Mouse (Mus musculus): ENCODE results near the gene Abca6. TPM values are rescaled to one million over a fixed set of nuclear protein-coding genes. Genes with fewer than 3 reads are reported as not detected.

The Abca6 gene
- total RNA-seq, 4 experiments from 2014 or later: 4.0 to 7.5 (median 6.2) TPM

GRCm38 (mm10) chr11:110196561-110197306 lies 54.8 kb downstream of the Abca6 start:
- no peak for DNase-seq (ENCODE audit: low spot score)

GRCm38 (mm10) chr11:110195310-110195709 lies 56.3 kb downstream of the Abca6 start:
- no peak for DNase-seq (ENCODE audit: low spot score)

DNA sequence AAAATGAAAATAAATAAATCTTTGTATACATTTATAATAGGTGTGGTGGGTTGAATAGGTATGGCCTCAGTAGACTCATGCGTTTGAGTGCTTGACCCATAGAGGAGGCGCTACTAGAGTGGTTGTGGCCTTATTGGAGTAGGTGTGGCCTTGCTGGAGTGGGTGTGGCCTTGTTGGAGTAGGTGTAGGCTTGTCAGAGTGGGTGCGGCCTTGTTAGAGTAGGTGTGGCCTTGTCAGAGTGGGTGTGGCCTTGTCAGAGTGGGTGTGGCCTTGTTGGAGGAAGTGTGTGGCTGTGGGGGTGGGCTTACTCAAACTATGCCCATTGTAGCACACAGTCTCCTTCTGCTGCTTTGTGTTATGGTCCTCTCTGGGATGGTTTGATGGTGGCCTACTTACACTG lies 80.4 kb downstream of the Abca6 start:
- no peak for DNase-seq (ENCODE audit: low spot score)

DNA sequence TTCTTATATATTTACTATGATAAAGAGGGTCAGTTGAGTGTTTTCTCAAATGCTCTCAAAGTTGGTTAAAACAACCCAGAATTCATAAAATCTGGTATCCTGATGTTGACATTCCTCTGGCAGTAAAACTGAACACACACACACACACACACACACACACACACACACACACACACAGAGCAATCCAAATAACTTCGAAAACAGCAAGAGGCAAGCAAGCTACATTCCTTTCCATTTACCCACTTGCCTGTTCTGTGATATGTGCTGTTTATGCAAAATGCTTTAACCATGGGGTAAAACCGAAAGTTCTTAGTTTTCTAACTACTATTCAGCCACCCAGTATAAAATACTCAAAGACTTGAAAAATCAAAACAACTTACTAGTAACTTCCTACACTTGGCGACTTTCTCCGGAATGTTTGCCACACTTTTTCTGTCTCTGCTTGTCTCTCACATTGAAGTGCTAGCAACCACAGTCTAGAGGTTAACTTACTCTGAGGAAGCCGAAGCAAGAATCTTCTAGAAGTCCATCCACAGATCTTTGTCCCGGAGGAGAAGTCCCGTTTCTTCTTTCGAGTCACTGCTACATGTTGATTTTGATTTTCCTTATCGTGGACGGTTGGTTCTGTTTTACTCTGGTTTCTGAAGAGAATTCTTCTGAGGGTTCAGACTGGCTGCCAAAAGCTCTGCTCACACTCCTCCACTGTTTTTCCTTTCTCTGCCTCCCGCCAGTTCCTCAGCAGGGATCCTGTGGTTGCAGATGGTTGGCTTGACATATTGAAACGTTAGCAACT lies 83.9 kb downstream of the Abca6 start, which contains the start of gene Abca9:
Gene Abca9 (minus strand): TSS at position 738 of the 793 bp plus-strand sequence.
- DNase-seq (ENCODE audit: low spot score): peak; percentile 54

- DNase-seq (ENCODE audit: low spot score): peak; percentile 46
These were observed 85.8 kb downstream of the Abca6 start for GRCm38 (mm10) chr11:110165822-110166221.

DNA sequence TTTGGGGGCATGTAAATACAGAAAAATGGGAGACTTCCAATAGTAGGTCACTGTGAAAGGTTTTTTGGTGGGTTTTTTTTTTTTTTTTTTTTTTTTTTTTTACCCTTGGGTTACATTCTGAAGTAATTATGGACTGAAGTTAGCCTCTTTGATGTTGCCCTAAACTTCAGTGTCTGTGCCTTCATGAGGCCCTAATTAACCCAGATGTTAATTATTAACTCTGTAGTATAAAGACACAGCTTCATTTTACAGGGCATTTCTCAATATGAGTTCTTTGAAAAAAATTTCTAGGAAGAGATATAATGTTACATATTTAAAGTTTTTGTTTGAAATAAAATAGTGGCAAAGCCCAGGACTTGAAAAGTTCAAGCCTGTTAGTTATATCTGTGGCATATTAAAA lies 86.2 kb downstream of the Abca6 start:
- DNase-seq (ENCODE audit: low spot score): no peak

- no peak for DNase-seq (ENCODE audit: low spot score)
These were observed 94.5 kb downstream of the Abca6 start for GRCm38 (mm10) chr11:110157059-110157458.

- no peak for DNase-seq (ENCODE audit: low spot score)
These were observed 95.6 kb downstream of the Abca6 start for GRCm38 (mm10) chr11:110155985-110156384.

GRCm38 (mm10) chr11:110147640-110148039 lies 103.9 kb downstream of the Abca6 start:
- no peak for DNase-seq (ENCODE audit: low spot score)

DNA sequence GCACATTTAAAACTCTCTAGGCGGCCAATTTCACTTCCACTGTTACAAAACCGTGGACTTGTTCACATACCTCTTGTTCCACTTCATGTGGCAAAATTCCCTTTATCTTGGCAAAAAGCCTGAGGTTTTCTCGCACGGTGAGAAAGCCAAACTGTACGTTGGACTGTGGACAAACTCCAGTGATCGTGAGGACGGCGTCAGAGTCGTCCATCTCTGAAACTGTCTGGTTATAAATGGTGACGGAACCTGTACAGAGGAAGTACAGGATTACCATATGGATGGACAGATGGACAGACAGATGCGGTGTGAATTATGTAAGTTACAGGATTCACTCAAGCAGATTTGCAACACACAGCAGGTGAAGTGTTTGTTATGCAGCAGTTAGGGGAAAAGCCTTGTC lies 106.2 kb downstream of the Abca6 start:
- no peak for DNase-seq (ENCODE audit: low spot score)

DNA sequence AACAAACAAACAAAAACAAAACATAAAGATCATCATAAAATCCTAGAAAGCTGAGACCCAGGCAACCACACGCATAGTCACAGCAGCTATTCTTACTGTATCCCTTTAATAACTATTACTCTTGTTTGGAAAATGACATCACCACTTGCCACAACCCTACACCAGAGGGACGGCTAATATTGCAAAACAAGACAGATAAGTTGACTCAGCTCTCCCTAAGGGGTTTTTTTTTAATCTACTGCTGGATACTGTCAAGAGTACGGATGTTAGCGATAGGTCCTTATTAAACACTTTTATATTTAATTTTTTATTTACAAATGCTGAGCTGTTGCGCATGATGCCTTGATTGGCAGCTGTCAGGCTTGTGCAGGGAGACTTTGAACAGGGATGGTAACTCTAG lies 120.8 kb downstream of the Abca6 start:
- DNase-seq (ENCODE audit: low spot score): peak; percentile 30

Other genes starting within 250 kb of the Abca6 start
- 10 to 100 TPM; 30.6 to 64.3 (median 42.6) TPM for gene Abca8a, start 155.8 kb downstream of the Abca6 start, total RNA-seq (2022)
- 10 to 100 TPM in 3 of 4 experiments, 1 to 10 TPM in 1; 8.9 to 11.2 (median 10.6) TPM for gene Abca9, start 83.6 kb downstream of the Abca6 start, total RNA-seq (2022)
- gene Abca5, start 85.9 kb upstream of the Abca6 start, total RNA-seq (2022): 10 to 100 TPM in 1 of 4 experiments, 1 to 10 TPM in 3; 7.8 to 11.5 (median 8.7) TPM
- 1 to 10 TPM; 2.9 to 7.0 (median 5.4) TPM for gene Map2k6, start 147.3 kb upstream of the Abca6 start, total RNA-seq (2022)